Mouse (Mus musculus): ENCODE measurements around the gene Lemd2.
"Not testable (repeated sequence)": the region's sequence is repeated elsewhere in the genome, so short reads cannot be mapped to it uniquely, and the experiment has no call there.

Lemd2 gene

DNA sequence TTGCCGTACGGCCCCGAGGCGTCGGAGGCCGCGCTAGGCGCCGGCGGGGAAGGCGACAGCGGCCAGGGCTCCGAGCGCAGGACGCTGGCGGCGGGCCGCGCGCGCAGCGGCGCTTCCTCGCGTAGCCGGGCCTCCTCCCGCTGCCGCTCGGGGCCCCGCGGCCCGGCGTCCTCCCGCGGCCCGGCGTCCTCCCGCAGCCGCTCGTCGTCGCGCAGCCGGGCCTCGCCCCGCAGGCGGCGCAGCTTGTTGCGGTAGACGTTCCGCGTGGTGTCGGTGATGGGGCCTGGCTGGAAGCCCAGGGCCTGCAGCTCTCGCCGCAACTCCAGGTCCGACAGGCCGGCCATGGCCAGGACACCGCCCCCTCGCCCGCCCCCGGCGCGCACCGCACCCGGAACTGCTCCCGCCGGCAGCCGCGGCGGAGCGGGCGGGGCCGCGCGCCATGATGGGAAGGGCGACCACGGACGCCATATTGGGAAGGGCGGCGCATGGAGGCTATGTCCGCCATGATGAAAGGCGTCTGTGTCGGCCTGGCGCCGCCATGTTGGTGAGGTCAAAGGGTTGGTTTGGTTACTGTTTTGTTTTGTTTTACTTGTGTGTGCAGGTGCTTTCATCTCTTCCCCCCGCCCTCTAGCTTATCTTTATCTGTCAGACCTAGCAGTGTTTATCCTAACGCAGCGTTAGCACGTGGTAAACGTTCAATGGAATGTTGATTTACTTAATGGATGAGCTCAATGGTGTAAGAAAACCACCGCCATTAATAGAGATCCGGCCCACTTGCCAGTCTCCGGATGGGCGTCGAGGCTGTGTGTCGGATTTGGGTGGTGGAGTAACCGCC is at the start of gene Lemd2:
TSS of gene Lemd2 (minus strand) at position 395 of the 835 bp plus-strand sequence.
- peak; percentile 97 for DNase-seq

DNA sequence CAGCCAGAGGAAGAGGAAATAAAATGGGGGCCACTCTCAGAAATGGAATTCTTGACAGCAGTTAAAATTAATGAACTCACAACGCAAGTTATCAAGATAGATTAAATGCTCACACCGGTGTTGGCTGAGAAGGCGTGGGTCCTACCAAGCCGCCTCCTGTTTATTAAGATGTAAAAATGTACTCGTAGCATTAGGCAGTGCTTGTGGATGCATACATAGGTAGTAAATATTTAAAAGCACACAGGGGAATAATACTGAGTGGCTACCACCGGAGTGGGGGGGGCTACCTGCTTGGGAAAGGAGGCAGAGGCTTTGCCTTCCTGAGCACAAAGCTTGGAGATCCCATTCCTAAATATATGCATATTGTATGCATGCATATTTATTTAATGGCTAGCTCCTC is 46.9 kb upstream of the Lemd2 start:
- no peak for DNase-seq

DNA sequence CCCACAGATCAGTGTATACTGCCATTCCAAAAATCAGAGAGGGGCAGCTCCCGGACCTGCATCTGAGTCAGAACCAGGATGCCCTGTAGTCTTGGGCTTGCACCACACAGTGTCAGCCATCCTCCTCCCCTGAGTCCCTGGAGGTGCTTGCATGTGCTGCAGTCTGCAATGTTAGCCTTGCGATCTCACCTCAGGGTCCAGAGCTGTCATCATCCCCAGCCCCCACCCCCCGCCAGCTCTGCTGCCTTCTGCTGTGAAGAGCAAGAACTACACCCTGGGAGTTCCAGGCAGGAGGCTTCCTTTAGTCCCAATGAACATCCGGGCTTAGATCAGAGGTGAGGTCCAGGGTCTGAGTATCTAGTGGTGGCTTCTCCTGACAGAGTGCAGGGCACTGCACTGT is 46.2 kb upstream of the Lemd2 start:
- no peak for DNase-seq

DNA sequence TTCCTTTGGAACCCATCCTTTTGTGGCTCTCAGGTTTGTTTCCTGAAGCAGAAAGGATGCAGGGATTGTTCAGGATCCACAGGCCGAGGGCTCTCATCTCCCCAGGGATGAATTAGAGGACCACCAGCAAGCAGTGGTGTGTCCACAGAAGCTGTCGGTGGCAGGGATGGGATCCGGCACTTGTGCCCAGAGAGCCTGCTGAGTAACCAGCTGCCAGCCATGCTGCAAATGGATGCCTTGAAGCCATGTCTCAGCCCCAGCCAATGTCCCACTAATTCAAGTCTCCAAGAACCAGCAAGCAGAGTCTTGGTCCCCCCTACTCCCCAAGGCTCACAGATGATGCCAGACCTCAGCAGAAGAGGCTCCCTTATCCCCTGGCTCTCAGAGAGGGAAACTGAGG is 44.8 kb upstream of the Lemd2 start:
- DNase-seq, result no peak

DNA sequence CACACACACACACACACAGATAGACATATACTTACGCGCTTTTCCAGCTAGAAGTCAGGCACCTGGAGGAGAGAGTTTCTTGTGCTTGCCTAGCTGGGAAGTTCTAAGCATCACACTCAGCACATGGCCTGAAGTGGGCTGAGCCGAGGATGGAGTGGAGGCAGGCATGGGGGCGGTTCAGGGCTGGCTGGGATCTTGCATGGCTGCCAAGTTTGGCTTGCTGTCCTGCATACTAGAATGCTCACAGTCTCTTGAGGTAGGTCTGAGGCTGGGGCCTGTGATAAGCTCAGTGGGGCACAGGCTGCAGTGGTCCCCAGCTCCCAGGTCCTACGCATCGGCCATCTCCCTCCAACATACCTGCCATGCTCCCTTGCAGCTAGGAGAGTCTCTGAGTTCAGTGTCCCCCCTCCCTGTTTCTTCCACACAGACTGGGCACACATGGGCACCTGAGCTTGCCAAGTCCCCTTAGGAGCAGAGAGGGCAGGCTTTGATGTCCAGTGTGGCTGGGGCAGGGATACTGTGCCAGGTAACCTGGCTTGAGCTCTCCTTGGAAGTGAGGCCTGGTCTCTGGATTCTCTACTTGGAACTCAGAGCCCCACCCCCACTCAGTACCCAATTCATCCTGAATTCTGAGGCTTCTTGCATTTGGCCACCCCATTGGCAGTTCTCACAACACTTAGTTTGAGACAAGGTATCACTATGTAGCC is 43.6 kb upstream of the Lemd2 start:
- DNase-seq, result no peak

DNA sequence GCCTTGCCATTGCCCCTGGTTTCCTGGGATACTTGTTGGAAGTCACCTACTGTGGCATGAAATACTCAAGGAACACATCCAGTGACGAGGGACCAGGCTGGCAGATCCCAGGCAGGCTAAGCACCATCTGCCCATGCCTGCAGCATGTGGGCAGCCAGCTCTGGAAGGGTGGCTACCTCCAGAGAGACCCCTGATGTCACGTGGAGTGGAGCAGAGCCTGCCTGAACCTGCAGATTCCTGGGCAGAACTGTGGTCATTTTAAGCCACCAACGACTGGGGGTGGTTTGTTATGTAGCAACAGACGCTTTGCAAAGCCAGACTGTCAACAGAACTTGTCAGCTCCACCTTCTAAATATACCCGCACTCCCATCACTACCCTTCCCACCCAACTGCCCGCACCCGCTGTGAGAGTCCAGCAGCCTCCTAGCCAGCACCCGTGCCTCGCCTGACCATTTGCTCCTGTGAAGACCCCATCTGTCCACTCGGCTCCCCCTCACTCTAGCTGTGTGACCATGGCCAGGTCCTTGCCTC is 41.6 kb upstream of the Lemd2 start:
- DNase-seq, result no peak

DNA sequence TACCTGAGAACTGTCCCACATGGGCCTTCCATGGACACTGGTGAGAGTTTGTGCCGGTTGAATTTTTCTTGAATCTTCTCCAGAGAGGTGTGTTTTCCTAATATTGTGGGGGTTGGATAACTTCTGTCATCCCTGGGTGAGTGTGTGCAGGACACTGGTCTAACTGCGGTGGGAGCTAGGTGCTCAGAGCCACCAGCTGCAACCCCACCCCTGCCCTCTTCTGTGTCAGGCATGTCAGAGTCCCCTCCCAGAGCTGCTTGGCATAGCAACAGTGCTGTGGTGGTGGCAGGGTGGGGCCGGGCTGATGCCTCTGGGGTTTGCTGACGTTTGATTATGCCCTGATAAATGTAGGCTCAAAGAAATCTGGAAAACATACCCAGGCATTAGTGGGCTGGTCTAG is 40.6 kb upstream of the Lemd2 start:
- no peak for DNase-seq

DNA sequence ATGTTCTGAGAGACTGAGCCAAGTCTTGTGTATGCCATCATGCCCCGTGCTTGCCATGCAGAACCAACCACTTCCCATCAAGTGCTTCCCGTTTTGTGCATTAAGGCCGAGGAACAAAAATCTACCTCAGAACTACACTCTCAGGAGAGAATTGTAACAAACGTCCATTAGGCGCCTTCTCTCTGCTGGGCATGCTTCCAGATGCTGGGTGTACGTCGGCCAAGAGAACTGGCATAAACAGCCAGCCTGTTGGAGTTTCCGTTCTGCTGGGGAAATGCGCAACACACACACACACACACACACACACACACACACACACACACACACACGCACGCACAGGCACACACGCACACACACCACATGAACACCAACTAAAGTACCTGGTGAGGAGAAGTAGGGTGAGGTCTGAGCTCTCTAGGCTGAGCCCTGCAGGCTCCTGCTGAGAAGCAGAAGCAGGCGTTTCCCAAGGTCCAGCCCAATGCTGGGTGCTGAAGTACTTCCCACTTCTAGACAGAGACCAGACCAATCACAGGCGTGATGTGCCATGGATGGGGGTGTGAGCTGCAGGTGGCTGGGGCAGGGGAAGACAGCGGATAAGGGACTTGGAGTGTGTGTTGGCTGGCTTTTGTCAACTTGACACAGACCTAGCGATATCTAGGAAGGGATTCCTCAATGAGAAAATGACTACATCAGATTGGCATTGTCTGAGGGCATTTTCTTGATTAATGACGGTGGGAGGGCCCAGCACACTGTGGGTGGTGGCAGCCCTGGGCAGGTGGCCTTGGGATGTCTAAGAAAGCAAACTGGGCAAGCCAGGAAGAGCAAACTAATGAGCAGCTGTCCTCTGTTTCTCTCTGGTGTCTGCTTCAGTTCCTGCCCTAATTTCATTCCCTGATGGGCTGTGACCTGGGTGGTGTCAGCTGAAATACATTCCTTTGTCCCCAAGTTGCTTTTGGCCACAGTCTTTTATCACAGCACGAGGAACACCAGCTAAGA is 38.2 kb upstream of the Lemd2 start:
- DNase-seq, result peak; percentile 81

DNA sequence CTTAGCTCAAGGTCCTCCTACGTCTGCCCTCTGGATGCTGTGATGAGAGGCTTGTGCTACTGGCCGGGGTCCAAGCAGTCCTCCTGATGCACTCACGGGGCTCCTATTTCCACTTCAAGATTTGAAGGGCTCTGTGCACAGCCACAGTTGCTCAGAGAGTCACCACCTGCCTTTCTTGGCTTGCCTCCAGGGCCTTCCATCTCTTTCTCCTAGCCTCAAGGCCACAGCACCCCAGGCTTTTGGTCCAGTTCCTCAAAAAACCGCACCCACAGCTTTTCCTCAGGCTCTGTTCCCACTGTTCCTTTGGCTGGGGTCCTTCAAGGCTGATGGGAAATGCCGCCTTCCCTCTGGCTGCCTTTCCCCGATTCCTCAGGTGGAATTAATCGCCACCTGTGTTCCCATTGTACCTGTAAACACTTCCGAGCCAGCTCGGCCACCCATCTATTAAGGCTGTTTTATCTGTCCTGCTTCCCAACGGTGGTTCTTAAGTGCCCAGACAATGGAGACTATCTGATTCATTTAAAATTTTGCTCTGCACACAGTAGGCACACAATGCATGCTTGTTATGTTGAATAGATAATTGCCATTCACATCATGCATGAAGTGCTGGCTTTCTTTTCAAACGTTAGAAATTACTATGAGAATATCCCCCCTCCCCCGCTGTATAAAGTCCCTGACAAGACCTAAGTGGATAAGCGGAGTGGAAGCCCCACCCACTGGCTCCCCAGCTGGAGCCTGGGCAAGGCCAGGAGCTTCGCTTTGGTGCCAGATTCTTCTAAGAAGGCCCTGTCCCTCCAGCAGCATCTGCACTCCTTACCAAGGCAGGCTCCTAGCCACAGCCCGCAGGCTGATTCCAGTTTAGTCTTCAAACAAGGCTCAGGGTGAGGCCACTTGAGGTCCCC is 36.5 kb upstream of the Lemd2 start:
- peak; percentile 77 for DNase-seq

DNA sequence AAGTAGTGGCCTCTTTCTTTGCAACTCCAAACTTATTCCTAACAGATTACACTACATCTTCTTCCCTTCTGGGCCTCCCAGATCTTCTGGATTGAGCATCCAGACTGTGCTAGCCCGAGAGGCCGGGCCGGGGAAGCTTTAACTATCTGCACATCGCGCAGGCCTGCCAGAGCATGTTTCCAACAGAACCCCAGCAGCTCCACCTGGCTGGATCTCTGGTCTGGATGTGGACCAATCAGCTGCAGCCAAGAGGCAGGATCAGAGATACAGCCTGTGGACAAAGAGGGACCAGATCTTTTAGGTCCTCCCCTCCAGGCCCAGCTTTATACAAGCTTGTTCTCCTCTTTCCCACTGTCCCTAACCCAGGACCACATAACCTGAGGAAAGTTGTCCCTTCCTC is 35.7 kb upstream of the Lemd2 start:
- DNase-seq, result no peak

DNA sequence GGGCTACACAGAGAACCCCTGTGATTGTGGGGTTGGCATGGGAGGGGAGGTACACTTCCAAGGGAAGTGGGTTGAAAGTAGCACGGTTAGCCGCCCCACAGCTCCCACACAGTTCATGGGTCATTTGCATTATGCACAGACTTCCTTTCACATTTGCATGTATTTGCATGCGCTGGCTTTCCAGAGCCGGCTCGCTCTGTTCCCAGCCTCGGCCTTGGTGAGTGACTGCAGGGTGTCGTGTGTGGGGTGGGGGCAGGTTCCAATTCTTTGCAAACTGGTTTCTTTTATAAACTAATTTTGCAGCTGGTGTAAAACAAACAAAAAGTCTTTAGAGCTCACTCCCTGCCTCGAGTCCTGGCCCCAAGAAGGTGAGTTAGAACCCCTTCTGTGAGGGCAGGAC is 34.4 kb upstream of the Lemd2 start:
- no peak for DNase-seq

DNA sequence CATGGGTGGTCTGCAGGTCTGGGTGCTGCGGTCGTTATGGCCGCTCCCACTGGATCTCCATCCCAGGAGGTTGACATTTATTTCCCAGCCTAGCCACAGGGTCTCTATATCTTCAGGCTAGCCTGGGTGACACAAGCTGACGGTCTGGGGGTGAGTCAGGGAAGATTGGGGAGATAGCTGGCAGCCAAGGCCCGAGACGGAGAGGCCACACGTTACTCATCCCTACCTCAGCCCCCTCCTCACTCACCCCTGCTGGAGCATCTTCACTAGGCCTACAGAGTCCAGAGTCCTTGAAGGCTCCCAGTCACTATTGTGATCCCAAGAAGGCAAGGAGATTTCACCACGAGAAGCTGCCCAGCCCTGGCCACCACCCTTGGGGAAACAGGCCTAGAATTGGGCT is 33.5 kb upstream of the Lemd2 start:
- no peak for DNase-seq

DNA sequence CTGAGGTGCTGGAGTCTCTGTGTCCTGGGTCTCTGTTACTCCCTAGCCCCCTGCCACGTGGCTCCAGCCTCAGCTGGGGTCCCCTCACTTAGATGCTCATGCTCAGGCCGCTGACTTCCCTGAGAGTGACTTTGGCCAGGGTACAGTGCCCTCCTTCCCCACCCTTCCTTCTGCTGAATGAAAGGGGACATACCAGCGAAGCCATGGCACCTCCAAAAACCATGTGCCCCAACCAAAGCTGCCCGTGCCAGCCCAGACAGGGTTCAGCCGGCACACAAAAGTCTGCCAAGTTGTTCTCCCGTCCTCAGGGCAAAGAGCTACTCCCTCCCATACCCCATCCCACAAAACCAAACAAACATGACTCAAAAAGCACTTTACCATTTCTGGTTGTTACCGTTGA is 29.0 kb upstream of the Lemd2 start:
- DNase-seq, result no peak

DNA sequence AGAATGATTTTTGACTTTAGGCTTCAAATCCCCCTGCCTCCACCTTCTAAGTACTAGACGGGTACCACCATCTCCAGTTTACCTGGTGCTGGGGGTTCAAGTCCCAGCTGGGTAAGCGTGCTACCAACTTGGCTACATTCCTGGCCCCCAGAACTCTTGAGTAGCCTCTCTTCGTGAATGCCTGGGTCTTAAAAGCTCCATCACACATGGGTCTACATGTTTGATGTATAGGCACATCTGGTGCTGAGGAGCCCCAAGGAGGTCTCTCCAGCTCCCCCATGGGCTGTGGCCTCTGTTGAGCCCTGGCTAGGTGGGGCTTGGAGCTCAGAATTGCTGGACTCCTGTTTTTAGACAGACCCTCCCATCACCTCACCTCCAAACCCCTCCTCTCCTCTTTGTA is 27.9 kb upstream of the Lemd2 start:
- no peak for DNase-seq

DNA sequence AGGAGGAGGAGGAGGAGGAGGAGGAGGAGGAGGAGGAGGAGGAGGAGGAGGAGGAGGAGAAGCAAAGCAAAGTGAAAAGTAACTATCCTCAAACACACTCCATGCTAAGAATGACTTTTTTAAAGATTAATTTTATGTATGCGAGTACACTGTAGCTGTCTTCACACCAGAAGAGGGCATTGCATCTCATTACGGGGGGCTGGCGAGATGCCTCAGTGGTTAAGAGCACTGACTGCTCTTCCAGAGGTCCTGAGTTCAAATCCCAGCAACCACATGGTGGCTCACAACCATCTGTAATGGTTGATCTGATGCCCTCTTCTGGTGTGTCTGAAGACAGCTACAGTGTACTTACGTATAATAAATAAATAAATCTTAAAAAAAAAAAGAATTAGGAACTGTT is 27.3 kb upstream of the Lemd2 start:
- not testable (repeated sequence) for DNase-seq

DNA sequence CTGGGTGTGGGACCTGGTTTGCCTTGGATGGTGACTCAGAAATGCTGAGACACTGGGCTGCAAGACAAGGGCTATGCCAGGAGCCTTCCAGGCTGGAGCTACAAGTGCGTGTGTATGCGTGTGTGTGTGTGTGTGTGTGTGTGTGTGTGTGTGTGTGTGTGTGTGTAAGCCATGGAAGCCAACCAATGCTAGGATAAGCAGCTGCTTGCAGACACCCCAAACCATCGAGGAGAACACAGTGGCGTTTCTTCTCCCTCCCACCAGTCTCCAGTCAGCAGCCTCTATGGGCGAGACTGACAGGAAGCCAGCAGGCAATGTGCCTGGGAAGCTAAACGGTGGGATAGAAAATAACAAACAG is 26.9 kb upstream of the Lemd2 start:
- no peak for DNase-seq

DNA sequence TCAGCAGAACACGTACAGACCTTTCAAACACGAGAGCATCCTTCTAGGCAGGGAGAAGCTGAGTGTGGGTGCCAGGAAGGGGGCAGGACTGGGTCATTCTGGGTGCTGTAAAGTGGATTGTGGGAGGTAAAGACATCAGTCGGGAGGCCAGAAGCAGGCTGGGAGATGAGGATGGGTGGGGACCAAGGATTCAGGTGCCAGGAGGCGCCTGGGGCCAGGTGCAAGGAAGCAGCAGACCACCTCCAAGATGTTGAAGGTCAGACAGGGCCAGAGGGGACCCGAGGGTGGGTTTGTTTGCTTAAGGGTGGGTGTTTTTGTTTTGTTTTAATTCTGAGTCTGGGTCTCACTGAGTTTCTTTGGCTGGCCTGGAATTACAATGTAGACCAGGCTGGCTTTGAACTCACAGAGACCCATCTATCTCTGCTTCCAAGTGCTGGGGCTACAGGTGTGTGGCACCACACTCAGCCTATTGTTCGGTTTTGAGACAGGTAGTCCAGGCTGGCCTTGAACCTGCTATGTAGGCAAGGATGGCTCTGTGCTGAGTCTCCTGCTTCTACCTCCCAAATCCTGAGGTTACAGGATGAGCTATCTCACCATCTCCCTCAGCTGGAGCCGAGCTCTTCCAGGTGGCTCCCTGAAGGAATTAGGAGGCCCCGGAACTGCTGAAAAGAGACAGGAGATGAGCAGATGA is 26.3 kb upstream of the Lemd2 start:
- DNase-seq, result no peak

DNA sequence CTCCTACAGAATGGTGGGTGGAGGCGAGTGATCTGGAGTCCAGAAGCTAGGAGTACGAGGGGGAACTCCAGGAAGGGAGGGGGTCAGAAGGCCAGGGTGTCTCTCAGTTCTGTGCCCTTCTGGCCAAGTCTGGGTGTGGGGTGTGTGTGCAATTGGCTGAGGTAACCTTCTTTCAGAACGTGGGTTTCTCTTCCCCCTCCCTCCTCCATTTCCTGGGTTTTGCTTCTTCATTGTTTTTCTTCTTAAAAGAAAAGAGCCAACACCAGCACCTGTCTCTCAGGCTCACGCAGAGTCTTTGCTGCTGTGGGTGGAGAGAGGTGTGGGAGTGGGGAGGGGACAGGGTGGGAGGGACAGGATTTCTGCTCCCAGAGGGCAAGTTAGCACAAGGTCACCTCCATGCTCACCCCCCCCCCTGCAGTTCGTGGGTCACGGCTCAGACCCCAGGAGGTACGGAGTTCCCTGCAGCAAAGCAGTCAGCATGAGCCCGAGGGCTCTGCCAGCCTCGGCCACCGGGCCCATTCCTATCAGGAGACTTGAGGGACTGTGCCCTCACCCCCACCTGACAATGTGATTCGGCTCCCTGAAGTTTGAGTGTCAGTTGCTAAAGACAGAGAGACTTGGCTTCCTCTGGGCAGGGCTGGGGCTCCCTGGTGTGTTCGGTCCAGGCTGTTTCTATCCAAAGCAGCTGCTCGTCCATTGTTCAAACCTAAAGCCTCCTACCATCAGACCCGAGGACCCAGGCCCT is 25.6 kb upstream of the Lemd2 start:
- DNase-seq, result no peak

DNA sequence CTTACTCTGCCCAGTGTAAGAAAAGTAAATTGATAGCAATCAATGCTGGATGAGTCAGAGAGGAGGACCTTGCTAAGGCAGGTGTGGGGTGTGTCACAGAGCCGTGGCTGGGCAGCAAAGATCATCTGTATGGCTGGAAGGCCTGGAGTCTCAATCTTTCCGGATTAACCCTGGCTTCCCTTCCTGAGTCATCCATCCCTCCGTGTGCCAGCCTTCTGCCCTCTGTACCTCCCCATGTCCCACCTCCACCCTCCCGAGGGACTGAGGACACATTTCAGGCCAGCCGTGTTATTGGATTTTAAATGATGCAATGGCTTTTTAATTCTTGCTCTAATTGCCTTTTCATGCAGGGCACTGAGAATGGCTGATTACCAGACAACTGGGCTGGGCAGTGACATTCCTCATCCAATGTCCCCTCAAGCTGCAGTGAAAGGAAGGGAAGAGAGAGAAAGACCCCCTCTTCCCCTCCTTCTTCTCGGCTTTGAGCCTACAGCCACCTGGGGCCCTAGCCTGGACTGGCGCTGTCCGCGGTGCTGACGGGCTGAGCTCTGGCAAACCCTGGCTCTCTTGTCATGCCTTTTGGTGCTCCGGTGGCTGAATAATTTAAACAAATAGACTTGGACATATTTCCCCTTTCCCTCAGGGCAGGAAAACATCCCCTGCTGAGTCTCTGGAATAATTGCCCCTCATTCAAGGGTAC is 24.1 kb upstream of the Lemd2 start:
- DNase-seq, result peak; percentile 83

DNA sequence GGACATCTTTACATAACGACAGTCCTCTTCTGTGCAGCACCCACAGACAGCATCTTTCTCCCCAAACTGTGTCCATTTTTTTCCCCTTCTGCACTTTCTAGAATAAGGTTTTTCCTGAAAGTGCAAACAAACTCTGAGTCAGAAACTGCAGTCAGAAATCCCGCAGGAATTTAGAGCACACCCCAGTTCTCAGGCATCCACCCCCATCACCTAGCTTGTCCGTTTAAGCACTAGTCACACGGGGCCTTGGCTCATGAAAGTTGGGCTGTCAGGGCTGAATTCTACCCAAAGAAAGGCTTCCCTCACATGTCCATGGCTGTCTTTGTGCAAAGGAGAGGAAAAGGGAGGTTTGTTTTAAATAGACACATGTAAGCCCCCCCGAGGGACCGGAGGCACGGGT is 23.0 kb upstream of the Lemd2 start:
- no peak for DNase-seq
